Mouse (Mus musculus): ENCODE results near the gene Ebpl. TPM values are rescaled to one million over a fixed set of nuclear protein-coding genes. Genes with fewer than 3 reads are reported as not detected.
A peak's percentile ranks its signal among the peaks of the same experiment; 100 is the strongest.

Ebpl gene
- 1 to 10 TPM; 5.4 to 6.4 TPM for total RNA-seq (2021)

DNA sequence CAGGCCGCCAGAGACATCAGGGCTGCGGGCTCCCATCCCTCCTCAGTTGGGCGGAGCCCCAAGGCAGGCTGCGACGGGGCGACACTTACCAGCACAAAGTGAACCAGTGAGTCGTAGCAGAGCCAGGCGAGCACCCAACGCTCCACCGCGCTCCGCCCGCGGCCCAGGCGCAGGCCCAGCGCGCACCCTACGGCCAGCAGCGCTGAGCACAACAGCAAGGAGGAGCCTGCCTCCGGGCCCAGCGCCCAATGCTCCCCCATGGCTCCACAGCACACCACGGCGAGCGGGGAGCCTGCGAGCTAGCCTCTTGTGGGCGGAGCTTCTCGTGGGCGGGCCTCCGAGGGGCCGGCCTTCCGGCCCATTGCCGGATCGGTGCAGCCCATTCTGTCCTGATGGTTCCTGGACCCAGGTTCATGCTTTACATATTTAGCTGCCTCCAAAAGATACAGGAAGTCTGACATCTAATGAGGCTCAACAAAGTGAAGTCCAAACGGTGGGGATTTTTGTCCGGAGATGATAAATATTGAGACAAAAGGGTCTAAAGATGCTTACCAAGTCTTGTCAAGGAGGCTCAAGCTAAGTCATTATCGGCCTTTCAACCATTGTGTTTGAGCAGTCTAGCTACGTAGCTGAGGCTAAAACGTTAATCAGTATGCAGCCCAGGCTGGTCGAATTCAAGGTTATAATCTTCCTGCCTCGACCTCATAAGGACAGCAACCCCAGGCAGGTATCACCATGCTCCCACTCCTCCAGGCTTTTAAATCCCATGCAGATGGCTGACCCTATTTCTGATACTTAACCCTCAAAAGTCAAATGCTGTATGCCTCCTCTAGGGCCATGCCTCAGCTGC is at the start of gene Ebpl:
TSS of gene Ebpl (minus strand) at position 309 of the 850 bp plus-strand sequence.
- DNase-seq (ENCODE audit: extremely low spot score in 1 of 2, low spot score in 2 of 2), result peak; percentile 78 to 95
- intact Hi-C loops (cut with DNase I), result no loop called here

DNA sequence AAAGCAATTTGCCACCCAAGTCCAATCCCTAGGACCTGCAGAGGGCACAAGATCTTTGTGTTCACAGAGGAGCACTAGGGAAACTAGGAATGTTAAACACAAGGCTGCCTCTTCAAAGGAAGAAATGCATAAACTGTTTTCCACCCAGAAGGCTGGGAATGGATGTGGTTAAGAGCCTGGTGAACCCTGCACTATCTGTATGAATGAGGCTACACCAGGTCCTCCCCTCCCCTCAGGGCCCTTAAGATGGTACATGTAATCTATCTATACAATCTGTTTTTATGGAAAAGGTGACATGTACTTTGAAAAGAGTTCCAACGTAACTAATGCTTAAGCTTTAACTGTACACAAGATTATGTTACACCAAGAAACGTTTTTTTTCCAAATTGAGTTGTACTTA is 49.8 kb upstream of the Ebpl start:
- no peak for DNase-seq (ENCODE audit: extremely low spot score in 1 of 2, low spot score in 2 of 2)
- intact Hi-C loops (cut with DNase I), result no loop called here

DNA sequence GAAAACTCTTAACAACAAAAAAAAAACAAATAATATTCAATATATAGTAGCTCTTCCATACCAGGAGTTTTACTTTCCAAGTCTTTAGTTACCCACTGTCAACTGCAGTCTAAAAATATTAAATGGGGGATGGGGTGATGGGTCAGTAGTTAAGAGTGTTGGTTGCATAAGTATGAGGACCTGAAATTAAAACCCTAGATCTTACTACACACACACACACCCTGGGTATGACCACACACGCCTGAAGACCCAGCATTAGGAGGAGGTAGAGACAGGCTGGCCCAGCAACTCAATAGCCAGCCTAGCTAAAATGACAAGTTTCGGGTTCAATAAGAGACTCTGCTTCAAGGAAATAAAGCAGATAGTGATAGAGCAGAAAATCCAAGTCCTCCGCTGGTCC is 46.8 kb upstream of the Ebpl start:
- intact Hi-C loops (cut with DNase I), result no loop called here
- no peak for DNase-seq (ENCODE audit: extremely low spot score in 1 of 2, low spot score in 2 of 2)

DNA sequence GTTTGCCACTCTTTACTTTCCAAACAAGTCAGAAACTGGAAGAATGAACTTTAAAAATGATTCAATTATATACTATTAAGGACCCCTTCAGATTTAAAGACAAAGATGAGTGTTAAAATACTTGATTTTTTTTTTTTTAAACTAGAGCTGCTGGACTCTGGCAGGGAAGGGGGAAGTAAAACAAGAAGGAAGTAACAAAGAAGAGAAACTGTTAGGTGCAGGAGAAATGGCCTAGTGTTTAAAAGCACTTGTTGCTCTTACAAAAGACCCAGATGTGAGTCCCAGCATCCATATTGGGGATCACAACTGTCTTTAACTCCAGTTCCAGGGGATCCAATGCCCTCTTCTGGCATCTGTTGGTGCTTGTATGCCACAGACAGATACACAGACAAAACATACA is 45.5 kb upstream of the Ebpl start:
- no peak for DNase-seq (ENCODE audit: extremely low spot score in 1 of 2, low spot score in 2 of 2)
- intact Hi-C loops (cut with DNase I), result no loop called here

DNA sequence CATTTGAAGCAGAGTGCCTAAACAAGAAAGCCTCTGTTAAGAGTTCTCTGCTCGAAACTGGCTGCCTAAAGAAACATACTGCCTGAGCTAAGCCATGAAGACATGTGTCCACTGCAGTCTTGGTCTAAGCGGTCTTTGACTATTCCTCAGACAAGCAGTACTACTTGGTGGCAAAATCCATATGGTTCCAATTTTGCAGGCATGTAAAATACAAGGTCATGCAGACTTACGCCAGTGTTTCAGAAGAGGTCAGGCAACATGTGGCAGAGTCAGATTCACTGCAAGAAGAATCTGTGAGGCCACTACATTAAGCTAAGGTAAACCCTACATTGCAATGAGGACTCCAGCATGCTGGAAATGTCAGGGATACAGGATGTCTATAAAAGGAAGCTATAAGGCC is 44.7 kb upstream of the Ebpl start:
- intact Hi-C loops (cut with DNase I), result no loop called here

DNA sequence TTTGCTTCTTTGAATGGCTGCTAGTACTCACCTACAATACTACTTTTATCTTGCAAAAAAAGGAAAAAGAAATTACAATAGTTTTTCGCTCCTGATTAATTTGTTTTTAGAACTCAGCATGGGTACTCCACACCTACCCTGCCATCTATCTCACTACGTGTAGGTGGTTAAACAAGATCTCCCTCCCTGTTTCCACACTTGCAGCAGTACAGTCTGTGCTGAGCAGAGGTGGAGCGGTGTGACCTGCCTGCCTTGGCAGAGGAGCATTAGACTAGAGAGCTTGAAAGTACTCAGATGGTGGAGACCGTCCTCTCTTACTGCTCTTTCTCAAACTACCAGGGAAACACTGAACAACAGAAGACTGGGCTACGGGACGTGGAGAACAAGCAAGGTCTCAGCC is 34.5 kb upstream of the Ebpl start:
- DNase-seq (ENCODE audit: extremely low spot score in 1 of 2, low spot score in 2 of 2), result no peak
- intact Hi-C loops (cut with DNase I), result loop anchor here (10.0 kb wide), 1 partner anchor 150 kb away; no protein-coding TSS in a partner anchor

More for the DNA sequence above, 44.7 kb upstream of the Ebpl start:
- no peak for DNase-seq (ENCODE audit: extremely low spot score in 1 of 2, low spot score in 2 of 2)

DNA sequence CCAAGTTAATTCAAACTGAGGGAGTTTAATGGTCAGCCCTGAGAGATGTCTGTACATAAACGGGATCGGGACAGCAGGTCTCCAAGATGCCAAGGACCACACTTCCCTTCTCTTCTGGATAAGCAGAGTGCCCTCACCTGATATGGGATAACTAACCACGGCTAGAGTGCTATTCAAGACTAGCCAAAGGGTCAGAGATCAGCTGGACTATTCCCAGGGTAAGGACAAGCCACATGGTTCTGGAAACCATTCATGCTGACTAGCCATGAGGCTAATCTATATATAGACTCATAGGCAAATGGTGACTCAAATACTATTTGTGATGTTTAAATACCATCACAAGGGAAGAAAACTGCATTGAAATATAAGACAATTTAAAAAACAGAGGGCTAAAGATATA is 30.3 kb upstream of the Ebpl start:
- intact Hi-C loops (cut with DNase I), result loop anchor here (10.0 kb wide), 1 partner anchor 154 kb away; no protein-coding TSS in a partner anchor
- no peak for DNase-seq (ENCODE audit: extremely low spot score in 1 of 2, low spot score in 2 of 2)

DNA sequence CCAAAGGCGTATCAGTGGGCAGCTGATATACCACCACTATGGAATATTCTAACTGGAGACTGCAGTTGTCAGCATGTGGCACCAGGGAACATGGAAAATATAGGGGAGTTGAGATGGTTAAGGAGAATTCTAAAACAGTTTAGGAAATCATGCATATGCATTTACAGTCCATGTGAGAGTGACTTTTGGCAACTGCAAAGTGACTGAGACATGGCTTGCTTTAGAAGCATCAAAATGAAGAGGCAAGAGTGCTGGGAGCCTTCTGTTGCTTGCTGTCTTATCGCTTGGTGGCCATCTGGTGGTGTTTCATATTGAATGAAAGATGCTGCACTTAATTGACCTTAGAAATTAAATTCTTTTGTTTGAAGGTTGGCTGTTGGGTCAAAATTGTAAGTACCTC is 7.1 kb upstream of the Ebpl start:
- intact Hi-C loops (cut with DNase I), result loop anchor here (5.0 kb wide), 1 partner anchor 70 kb away; the partner anchor contains the start of gene Kpna3
- no peak for DNase-seq (ENCODE audit: extremely low spot score in 1 of 2, low spot score in 2 of 2)

DNA sequence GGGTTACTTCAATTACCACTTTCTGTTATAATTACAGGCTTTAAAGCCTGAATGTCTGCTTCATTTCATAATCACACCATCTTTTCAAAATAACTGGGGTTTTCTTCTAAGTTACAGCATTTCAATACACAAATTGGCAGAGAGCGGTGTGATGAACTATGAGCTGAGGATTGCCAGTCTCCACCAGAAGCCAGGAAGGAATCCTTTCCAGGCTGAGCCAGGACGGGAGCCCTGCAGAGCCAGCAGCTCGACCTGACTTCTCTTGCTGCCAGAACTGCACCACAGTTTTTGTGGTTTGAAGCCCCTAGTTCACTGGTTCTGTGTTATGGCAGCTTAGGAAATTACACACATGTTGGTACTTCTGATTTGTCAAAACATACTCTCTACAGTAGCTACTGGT is 4.4 kb upstream of the Ebpl start:
- intact Hi-C loops (cut with DNase I), result loop anchor here (5.0 kb wide), 1 partner anchor 73 kb away; the partner anchor contains the start of gene Kpna3
- DNase-seq (ENCODE audit: extremely low spot score in 1 of 2, low spot score in 2 of 2), result no peak

DNA sequence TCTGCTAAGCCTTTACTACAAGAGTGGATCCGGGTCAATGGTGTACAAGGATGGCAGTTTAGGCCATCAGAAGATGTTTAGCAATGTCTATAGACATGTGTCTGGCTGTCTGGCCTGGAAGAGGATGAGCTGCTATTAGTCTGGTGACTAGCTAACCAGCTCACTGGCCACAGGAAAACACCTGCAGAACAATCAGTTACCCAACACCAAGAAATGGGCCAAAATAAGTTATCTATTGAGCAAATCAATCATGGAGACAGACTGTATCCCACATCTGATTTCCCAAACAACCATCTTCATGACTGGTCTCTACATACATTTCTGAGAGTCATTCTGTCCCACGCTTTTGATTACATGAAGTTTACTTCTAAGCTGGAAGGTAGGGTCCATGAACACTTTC is 3.5 kb upstream of the Ebpl start:
- intact Hi-C loops (cut with DNase I), result no loop called here
- DNase-seq (ENCODE audit: extremely low spot score in 1 of 2, low spot score in 2 of 2), result no peak

DNA sequence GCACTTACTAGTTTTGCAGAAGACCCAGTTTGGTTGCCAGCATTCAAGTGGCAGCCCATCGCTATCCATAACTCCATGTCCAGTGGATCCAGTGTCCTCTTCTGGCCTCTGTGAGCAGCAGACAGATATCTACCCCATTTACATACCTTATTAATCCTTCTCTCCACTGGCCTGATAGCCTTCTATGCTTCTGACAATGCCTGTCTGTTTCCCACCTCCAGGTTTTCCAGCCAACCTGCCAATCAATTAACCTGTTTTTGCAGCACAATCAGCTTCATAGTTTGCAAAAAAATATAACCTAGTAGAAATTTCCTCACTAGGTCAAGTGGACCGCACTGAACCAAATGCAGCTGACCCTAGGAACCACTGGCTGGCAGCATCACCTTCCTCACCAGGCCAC is 2.0 kb upstream of the Ebpl start:
- DNase-seq (ENCODE audit: extremely low spot score in 1 of 2, low spot score in 2 of 2), result no peak
- intact Hi-C loops (cut with DNase I), result no loop called here

DNA sequence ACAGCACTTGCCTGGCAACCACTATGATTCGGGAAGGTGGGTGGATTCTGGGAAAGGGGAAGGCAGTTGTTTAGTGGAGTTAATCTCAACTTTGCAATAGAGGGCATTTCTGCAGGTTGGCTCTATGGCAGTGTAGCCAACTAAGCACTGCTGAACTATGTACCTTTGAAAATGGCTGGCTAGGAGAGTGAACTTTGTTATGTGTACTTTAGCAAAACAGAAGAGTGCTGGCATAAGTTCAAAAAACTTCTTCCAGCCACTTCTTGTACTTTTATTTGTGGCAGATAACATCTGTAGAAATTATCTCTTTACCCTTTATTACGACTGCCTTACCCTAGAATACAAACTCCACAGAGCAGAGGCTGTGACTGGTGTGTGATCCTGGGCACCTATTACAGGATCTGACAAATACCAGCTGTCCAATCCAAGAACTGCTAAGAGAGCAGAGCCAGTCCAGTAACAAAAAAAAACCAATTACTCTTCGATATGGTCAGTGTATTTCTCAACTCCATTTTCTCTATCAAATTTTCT is 807 bp upstream of the Ebpl start:
- DNase-seq (ENCODE audit: extremely low spot score in 1 of 2, low spot score in 2 of 2), result no peak
- intact Hi-C loops (cut with DNase I), result no loop called here

DNA sequence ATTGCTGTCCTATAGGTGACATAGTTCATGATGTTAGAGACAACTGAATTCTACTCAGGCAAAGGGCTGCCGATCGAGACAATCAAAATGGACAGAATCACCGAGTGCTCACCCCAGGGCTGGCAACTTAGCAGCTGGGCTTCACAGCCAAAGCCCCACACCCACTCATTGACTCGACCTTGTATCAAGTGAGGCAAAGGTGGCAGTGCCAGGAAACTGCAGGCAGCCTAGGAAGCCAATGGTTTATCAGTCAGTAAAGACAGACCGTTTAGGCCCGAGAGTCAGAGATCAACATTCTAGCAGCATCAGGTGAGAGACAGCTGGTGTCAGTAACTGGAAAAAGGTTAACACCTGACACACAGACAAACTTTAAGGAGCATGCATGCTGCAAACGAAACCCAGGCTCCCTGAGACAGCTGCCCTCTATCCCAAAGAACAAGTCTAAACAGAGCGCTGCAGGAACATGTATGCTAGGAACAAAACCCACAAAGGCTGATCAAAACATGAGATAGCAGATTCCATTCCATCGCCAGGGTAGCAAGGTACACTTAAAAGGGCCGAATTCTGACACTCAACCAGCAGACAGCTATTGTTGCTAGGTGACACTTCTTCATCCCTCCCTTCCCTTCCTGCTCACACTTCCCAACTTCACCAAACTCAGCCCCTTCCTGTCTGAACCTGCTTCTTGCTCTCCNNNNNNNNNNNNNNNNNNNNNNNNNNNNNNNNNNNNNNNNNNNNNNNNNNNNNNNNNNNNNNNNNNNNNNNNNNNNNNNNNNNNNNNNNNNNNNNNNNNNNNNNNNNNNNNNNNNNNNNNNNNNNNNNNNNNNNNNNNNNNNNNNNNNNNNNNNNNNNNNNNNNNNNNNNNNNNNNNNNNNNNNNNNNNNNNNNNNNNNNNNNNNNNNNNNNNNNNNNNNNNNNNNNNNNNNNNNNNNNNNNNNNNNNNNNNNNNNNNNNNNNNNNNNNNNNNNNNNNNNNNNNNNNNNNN is 5.7 kb downstream of the Ebpl start:
- DNase-seq (ENCODE audit: extremely low spot score in 1 of 2, low spot score in 2 of 2), result no peak
- intact Hi-C loops (cut with DNase I), result no loop called here

DNA sequence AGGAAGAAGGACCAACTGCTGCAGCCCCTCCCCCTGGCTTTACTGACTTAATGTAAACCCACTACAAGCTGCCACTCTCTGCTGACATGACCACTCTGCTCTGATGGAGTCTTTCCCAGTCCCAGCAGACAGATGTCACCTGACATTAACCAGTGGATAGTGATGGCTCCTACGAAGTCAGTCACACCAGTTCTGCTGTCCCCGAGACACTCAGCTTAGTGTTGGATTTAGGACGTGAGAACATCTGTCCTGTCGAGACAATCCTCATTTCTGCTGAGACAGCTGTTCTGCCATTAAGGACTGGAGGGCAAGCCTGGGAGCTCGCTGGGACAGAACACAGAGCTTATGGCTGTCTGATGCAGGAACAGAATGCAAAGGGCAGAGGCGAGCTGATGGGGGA is 9.4 kb downstream of the Ebpl start:
- intact Hi-C loops (cut with DNase I), result no loop called here
- no peak for DNase-seq (ENCODE audit: extremely low spot score in 1 of 2, low spot score in 2 of 2)

DNA sequence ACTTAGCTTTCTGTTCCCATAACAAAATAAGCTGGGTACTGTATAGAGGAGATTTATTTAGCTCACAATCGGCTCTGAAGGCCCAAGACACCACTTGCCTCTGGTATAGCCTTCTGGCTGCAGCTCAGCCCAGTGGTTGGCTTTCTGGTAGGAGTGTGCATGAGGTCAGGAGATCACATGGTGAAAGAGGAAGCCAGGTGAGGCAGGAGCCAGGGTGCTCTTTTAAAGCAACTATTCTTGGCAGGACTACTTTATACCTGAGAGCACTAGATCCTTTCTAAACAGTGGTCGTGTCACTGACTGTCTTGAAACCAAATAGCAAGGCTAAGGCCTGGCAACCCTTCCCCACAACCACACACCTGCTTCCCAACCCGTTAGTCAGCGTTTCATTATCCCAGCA is 10.4 kb downstream of the Ebpl start:
- DNase-seq (ENCODE audit: extremely low spot score in 1 of 2, low spot score in 2 of 2), result no peak
- intact Hi-C loops (cut with DNase I), result loop anchor here (5.0 kb wide), 2 partner anchors 147 to 1107 kb away; partner anchors contain the start of gene Gucy1b2

DNA sequence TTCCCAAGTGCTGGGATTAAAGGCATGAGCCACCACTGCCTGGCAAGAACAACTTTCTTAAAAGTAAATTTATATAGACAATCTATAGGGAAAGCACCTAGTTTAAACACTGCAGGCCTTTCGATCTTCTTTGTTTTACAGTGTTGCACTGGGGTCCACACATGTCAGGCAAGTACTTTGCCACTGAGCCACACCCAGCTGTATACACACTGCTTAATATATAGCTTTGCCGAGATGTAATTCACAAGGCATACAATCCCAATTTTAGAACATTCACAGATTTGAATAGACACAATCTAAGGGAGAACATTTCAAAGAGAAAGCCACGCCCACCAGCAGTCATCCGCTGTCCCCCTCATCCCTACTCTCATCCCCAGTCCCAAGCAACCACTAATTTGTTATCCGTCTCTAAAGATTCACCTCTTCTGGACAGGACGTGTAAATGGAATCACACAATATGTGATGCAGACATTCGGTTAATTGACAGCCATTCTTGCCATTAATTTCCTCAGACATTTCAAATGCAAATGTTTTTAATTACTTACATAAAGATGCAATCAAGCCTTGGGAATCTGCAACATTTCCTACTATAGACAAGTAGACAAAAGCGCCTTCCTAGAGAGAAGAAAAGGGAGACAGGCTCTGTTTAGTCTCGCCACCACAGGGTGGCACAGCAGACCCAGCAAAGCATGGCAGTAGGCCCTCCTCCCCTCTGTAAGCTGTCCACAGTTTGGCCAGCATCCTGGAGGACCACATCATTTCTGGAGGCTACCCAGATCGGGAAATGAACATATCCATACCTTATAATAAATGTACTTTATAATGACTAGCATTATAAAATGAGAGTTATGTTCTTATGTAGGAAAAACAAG is 13.2 kb downstream of the Ebpl start:
- DNase-seq (ENCODE audit: extremely low spot score in 1 of 2, low spot score in 2 of 2), result peak in 1 of 2 experiments; percentile 51
- intact Hi-C loops (cut with DNase I), result loop anchor here (5.0 kb wide), 2 partner anchors 150 to 1110 kb away; partner anchors contain the start of gene Gucy1b2

DNA sequence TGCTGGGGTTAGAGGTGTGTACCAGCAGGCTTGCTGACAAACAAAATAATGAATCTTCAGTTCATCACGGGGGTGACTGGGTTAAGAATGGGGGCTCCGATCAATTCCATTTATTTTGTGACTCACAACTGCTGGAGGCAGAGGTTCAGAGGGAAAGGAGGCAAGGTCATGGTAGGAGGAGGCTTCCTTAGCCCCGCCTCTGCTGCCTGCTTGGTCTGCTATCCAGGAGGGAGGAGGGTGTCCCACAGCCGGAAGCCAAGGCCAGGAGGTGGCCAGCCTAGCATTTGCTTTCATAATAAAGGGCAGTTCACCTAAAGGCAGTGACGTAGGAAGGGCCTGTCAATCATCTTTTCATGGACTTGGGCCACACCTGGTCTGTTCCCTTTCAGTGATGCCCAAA is 15.6 kb downstream of the Ebpl start:
- intact Hi-C loops (cut with DNase I), result no loop called here
- DNase-seq (ENCODE audit: extremely low spot score in 1 of 2, low spot score in 2 of 2), result no peak

DNA sequence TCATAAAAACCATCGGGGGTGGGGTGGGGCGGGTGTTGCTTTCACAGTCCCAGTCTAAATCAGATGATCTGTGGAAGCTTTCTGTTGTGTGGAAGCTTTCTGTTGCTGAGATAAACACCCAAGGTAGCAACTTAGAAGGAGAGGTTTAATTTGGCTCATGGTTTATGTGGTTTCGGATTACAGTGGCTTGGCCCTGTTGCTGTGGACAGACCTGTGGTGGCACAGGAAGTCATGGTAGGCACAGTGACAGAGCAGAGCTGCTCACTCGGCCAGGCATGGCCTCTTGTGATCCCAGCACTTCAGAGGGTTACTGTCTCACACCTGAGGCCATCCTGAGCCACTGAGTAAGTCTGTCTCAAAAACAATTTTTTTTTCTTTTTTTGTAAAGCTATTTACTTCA is 20.9 kb downstream of the Ebpl start:
- intact Hi-C loops (cut with DNase I), result no loop called here
- no peak for DNase-seq (ENCODE audit: extremely low spot score in 1 of 2, low spot score in 2 of 2)

All from left cerebral cortex, postnatal 10 days (tissue).